Mouse (Mus musculus) embryonic facial prominence, embryonic 14.5 days (tissue): ENCODE data around the gene Pdk3. TPM values are rescaled to one million over a fixed set of nuclear protein-coding genes. Genes with fewer than 3 reads are reported as not detected.

Source experiments
- ATAC-seq: fragments of 200-750 bp; cut with Nextera tagmentation; 2 replicates; pipeline ENCODE4 v1.8.0; 2017; ENCODE audit warnings: low read depth, moderate number of reproducible peaks, moderate TSS enrichment
- DNase-seq: peaks from one replicate; pipeline ENCODE4 v3.0.0-alpha.2; 2015; ENCODE audit warnings: low spot score
- H3K27ac ChIP-seq: fragments of 300-500 bp; sonication (generic); replicated peaks from 2 replicates; pipeline ENCODE4 v1.5.1; 2014; ENCODE audit warnings: low read depth, mild to moderate bottlenecking, low read length, moderate library complexity
- H3K27me3 ChIP-seq: fragments of 300-500 bp; sonication (generic); replicated peaks from 2 replicates; pipeline ENCODE4 v1.6.1; 2014; ENCODE audit warnings: low read length; ENCODE audit not compliant: control insufficient read depth, insufficient read depth
- H3K36me3 ChIP-seq: fragments of 300-500 bp; sonication (generic); 2 replicates; pipeline ENCODE4 v1.6.1; 2014; ENCODE audit warnings: low read length, mixed read lengths; ENCODE audit not compliant: control insufficient read depth, insufficient read depth
- H3K4me1 ChIP-seq: fragments of 300-500 bp; sonication (generic); 2 replicates; pipeline ENCODE4 v1.6.1; 2014; ENCODE audit warnings: antibody characterized with exemption, low read length; ENCODE audit not compliant: control insufficient read depth, insufficient read depth
- H3K4me2 ChIP-seq: fragments of 300-500 bp; sonication (generic); 2 replicates; pipeline ENCODE4 v1.6.1; 2014; ENCODE audit warnings: low read depth, mild to moderate bottlenecking, low read length, moderate library complexity, mixed read lengths
- H3K4me3 ChIP-seq: fragments of 300-500 bp; sonication (generic); 2 replicates; pipeline ENCODE4 v1.5.1; 2014; ENCODE audit warnings: low read depth, mild to moderate bottlenecking, low read length
- H3K9ac ChIP-seq: fragments of 300-500 bp; sonication (generic); 2 replicates; pipeline ENCODE4 v1.6.1; 2014; ENCODE audit warnings: low read depth, mild to moderate bottlenecking, low read length, moderate library complexity, mixed read lengths
- H3K9me3 ChIP-seq: fragments of 300-500 bp; sonication (generic); 2 replicates; pipeline ENCODE4 v1.6.1; 2016; ENCODE audit warnings: low read length; ENCODE audit not compliant: control insufficient read depth
- WGBS: fragments of 180-500 bp; shearing (Covaris S2); extraction: QIAGEN DNeasy Blood & Tissue Kit; methylation state at CpG from one replicate; pipeline ENCODE4 v1.1.7; 2014; 5-methylcytosine and 5-hydroxymethylcytosine counted together
- polyA plus RNA-seq: library from polyadenylated mRNA; unstranded; fragments of >200 nt; fragmentation: Nextera tagmentation; extraction: Ambion mirVana; gene quantifications from 2 replicates; pipeline ENCODE4 v1.2.1, GENCODE M21; 2014

The Pdk3 gene
- polyA plus RNA-seq, 1 experiment from 2014 or later = 53.1 TPM

- no peaks in the 10 kb centered on the region for H3K27me3 ChIP-seq
- H3K4me2 ChIP-seq = no peak overlapping the region
- no peaks in the 10 kb centered on the region for H3K36me3 ChIP-seq
- no peaks in the 10 kb centered on the region for H3K4me1 ChIP-seq
- no peak overlapping the region for H3K9ac ChIP-seq
- no peak overlapping the region for H3K4me3 ChIP-seq
- H3K9me3 ChIP-seq = no peaks in the 10 kb centered on the region
- ATAC-seq (no peak), DNase-seq (no peak)
- no peak overlapping the region for H3K27ac ChIP-seq
- 84% methylated on average over 1 of the region's 1 CpGs for WGBS
These were observed 24.0 kb downstream of the Pdk3 start for GRCm38 (mm10) chrX:93808040-93808439.

DNA sequence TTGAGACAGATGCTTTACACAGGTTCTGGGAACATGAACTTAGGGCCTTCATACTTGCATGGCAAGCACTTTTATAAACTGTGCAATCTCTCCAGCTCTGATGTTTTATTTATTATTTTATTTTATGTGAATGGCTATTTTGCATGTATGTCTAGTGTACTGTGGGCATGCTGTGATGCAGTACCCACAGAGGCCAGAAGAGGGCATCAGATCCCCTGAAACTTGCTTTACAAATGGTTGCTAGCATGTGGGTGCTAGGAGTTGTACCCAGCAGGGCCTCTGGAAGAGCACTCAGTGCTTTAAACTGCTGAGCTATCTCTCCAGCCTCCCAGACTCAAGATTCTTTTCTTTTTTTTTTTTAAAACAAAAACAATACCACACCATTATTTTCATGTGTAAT, 38.8 kb downstream of the Pdk3 start:
- DNase-seq = no peak
- H3K36me3 ChIP-seq = no peaks in the 10 kb centered on the region
- no peak overlapping the region for H3K4me2 ChIP-seq
- no peaks in the 10 kb centered on the region for H3K9me3 ChIP-seq
- no peak for ATAC-seq
- H3K27ac ChIP-seq = no peak overlapping the region
- H3K4me3 ChIP-seq = no peak overlapping the region
- H3K9ac ChIP-seq = no peak overlapping the region
- H3K4me1 ChIP-seq = no peaks in the 10 kb centered on the region
- H3K27me3 ChIP-seq = no peaks in the 10 kb centered on the region

GRCm38 (mm10) chrX:93789562-93789961, 42.4 kb downstream of the Pdk3 start:
- Histone ChIP-seq H3K27ac (no peak overlapping the region), H3K9ac (no peak overlapping the region), H3K9me3 (no peaks in the 10 kb centered on the region), H3K27me3 (no peaks in the 10 kb centered on the region), H3K4me1 (no peaks in the 10 kb centered on the region), H3K4me2 (no peak overlapping the region), H3K4me3 (no peak overlapping the region), H3K36me3 (no peaks in the 10 kb centered on the region)
- no peak for DNase-seq
- no peak for ATAC-seq
- 56% methylated on average over 1 of the region's 1 CpGs for WGBS

DNA sequence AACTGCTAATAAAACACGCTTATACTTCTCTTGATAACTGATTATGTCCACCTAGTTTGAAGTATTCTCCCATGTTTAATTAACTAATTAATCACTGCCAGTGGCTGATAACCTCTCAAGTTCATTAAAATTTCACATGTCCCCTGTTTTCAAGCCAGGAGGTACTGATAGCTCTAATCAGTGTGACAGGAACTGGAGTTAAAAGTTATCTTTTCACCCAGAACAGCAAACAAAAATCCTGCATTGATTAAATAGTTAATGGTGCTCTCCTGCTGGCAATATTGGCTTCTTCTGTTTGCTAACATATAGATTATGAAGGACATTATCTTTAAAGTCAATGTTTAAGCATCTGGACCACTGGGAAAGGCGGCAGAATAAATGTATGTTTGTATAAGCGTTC, 71.2 kb downstream of the Pdk3 start:
- H3K9me3 ChIP-seq = no peaks in the 10 kb centered on the region
- no peaks in the 10 kb centered on the region for H3K4me1 ChIP-seq
- WGBS = 84% methylated on average over 3 of the region's 3 CpGs
- no peak overlapping the region for H3K27ac ChIP-seq
- no peaks in the 10 kb centered on the region for H3K36me3 ChIP-seq
- H3K4me2 ChIP-seq = no peak overlapping the region
- no peaks in the 10 kb centered on the region; the same call in none of the 2 replicates for H3K27me3 ChIP-seq
- ATAC-seq (no peak), DNase-seq (no peak)
- H3K9ac ChIP-seq = no peak overlapping the region
- H3K4me3 ChIP-seq = no peak overlapping the region

GRCm38 (mm10) chrX:93756867-93757455, 75.0 kb downstream of the Pdk3 start:
- ATAC-seq = peak; percentile 70
- Histone ChIP-seq H3K9me3 (no peaks in the 10 kb centered on the region), H3K4me1 (no peaks in the 10 kb centered on the region), H3K9ac (no peak overlapping the region), H3K27ac (no peak overlapping the region), H3K27me3 (no peaks in the 10 kb centered on the region; the same call in 1 of the 2 replicates), H3K4me3 (no peak overlapping the region), H3K4me2 (no peak overlapping the region), H3K36me3 (no peaks in the 10 kb centered on the region)
- peak; percentile 22 for DNase-seq
- 46% methylated on average over 7 of the region's 7 CpGs for WGBS

DNA sequence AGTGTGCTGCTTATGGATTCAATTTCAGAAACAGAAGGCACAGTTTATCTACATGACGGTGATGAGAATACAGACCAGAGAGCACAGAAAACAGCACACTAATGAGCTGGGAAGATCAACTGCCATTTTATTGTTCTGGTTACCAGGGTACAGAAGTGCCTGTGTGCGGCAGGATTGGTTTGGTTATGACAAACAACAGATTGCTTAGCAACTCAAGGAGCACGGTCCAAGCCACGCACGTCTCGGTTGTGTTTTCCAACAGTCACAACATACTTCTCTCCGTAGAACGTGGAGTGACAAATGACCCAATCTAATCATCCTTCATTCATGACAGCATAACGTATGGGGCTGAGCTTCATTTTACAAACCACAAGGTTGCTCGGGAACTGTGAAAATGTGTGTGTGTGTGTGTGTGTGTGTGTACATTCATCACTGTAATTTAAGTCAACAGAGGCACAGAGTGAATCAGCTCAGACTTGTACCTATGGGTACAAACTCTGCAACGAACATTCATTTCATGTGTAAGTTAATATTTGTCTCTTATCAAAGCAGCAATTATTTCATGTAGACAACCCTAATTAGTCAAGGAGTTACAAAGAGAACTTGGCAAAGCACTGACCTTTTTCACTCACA, 76.7 kb downstream of the Pdk3 start:
- 67% methylated on average over 11 of the region's 11 CpGs for WGBS
- Histone ChIP-seq H3K9me3 (no peaks in the 10 kb centered on the region), H3K27ac (no peak overlapping the region), H3K4me2 (no peak overlapping the region), H3K27me3 (no peaks in the 10 kb centered on the region; the same call in 1 of the 2 replicates), H3K4me3 (no peak overlapping the region), H3K36me3 (no peaks in the 10 kb centered on the region), H3K9ac (no peak overlapping the region), H3K4me1 (no peaks in the 10 kb centered on the region)
- ATAC-seq (no peak; the same call in 1 of the 2 replicates), DNase-seq (no peak)

- Histone ChIP-seq H3K4me2 (no peak overlapping the region), H3K9ac (no peak overlapping the region), H3K4me1 (no peaks in the 10 kb centered on the region), H3K27ac (no peak overlapping the region), H3K4me3 (no peak overlapping the region), H3K9me3 (no peaks in the 10 kb centered on the region), H3K36me3 (no peaks in the 10 kb centered on the region), H3K27me3 (no peaks in the 10 kb centered on the region)
- ATAC-seq = no peak
- no peak for DNase-seq
- 84% methylated on average over 6 of the region's 6 CpGs for WGBS
These were observed 81.4 kb downstream of the Pdk3 start for GRCm38 (mm10) chrX:93750566-93750965.

DNA sequence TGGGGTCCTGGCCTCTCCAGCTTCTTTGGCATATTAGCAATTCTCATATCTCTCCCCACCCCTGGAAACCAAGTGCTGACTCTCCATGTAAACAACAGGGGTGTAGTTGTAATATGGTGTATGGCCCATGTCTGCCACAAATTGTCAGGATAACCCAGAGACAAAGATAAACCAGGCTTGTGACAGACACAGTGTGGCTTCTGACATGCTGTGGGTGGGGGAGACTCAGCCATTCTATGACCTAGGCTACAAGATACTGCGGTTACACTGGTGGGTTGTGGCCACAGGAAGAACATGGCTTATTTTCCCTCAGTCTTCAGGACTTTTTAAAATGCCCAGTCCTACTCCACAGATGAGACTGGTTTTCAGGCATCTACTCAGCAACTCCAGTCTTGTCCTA, 82.8 kb downstream of the Pdk3 start:
- ATAC-seq (no peak), DNase-seq (no peak)
- no peak overlapping the region for H3K4me2 ChIP-seq
- H3K9me3 ChIP-seq = no peaks in the 10 kb centered on the region
- H3K27me3 ChIP-seq = no peaks in the 10 kb centered on the region
- no peaks in the 10 kb centered on the region for H3K4me1 ChIP-seq
- no peak overlapping the region for H3K4me3 ChIP-seq
- no peak overlapping the region for H3K27ac ChIP-seq
- no peak overlapping the region for H3K9ac ChIP-seq
- WGBS = 91% methylated on average over 1 of the region's 1 CpGs
- no peaks in the 10 kb centered on the region for H3K36me3 ChIP-seq
